Mouse (Mus musculus) cortical plate, adult 2 months (tissue): ENCODE measurements at regions not wholly inside any gene's neighbourhood (a gene's known extent, or its start where the extent isn't known, plus 50 kb on each side); places are given as distances from the start of the nearest gene placed in this dataset.

ENCODE experiments used
- H3K27ac ChIP-seq: fragments of 200-500 bp; 2 replicates; pipeline ENCODE4 v1.5.1; 2012; ENCODE audit warnings: low read length, control low read depth, inconsistent platforms; ENCODE audit not compliant: insufficient read depth
- H3K4me1 ChIP-seq: fragments of 200-500 bp; 2 replicates; pipeline ENCODE4 v1.6.1; 2011; ENCODE audit warnings: low read length; ENCODE audit not compliant: control insufficient read depth, insufficient read depth
- H3K4me3 ChIP-seq: fragments of 200-500 bp; 2 replicates; pipeline ENCODE4 v1.5.1; 2011; ENCODE audit warnings: mild to moderate bottlenecking, low read length, control low read depth; ENCODE audit not compliant: insufficient read depth
- CTCF ChIP-seq: fragments of 200-500 bp; IDR thresholded peaks from 2 replicates; pipeline ENCODE4 v1.5.1; 2011; ENCODE audit warnings: mild to moderate bottlenecking, control low read depth, low read length; ENCODE audit not compliant: insufficient read depth; ENCODE audit errors: extremely low read depth
- POLR2A ChIP-seq: fragments of 200-500 bp; IDR thresholded peaks from 2 replicates; pipeline ENCODE4 v1.6.1; 2011; ENCODE audit warnings: mild to moderate bottlenecking, low read length, control low read depth; ENCODE audit not compliant: insufficient read depth; ENCODE audit errors: extremely low read depth

DNA sequence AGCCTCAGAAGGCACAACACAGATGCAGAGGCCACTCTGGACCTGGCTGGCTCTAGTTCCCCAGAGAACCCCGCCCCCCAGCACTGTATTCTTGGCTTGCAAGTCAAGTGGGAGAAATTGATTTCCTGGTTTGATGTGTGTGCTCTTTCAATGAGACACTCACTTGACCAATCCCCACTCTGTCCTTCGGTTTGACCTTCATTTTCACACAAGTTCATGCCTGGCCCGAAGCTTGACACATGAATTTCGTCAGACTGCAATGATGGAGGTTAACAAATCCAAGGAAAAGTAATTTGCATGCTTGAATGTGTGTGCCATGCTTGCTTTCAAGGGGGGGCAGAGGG lies 333.4 kb upstream of the Mki67 start:
- H3K27ac ChIP-seq: no peak overlapping the region
- no peak for TF ChIP-seq CTCF
- H3K4me3 ChIP-seq: no peak overlapping the region
- peaks cover 5% of the 10 kb centered on the region for H3K4me1 ChIP-seq

DNA sequence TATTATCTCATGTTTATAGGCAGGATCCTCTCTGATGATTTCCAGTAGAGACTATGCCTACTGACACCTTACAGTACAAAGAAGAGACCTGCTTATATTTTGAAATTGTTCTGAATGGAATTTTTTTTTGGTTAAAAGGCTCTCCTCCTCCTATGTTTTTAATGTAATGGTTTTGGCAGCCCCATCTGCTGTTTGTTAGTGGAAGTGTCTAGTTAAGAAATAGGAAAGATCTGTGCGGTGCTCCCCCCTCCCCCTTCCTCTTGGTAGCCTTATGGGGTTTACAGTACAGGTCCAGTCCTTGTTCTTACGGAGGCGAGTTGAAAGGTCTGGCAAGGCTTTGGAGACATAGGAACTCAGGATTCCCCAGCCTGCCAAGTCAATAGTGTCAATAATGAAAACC lies 334.0 kb upstream of the Mki67 start:
- Histone ChIP-seq H3K4me3 (no peak overlapping the region), H3K4me1 (peaks cover 5% of the 10 kb centered on the region), H3K27ac (no peak overlapping the region)
- TF ChIP-seq CTCF (0 out of 2 replicates have a peak, but pooled peaks have one; percentile 4), POLR2A (no peak)

DNA sequence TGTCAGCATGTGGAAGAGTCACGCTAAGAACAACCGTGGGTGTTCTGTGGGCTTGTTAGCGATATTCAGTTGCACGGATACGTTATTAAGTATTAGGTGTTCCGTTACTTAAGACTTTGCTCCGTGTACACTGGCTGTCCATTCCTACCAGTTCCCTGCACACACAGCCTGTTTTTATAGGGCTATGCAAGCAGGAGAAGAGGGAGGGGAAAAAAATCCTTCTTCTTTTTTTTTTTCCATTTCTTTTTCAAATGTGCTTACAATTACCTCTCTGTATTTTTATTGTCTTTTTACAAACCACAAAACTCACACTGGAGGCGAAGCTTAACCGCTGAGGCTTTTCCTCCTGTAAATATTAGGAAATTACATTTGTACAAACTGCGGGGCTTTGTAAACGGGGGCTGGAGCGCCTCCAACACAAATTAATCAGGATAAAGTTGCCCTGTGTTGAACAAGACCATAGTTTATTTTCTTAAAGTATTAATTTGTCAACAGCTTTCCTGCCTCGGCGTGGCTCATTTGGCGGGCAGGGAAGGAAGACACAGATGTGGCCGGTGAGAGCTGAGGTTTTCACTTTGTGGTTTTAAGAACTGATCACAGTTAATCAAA lies 340.8 kb upstream of the Mki67 start:
- no peak for TF ChIP-seq CTCF
- TF ChIP-seq POLR2A: no peak
- Histone ChIP-seq H3K4me3 (no peak overlapping the region), H3K4me1 (no peaks in the 10 kb centered on the region), H3K27ac (no peak overlapping the region)

DNA sequence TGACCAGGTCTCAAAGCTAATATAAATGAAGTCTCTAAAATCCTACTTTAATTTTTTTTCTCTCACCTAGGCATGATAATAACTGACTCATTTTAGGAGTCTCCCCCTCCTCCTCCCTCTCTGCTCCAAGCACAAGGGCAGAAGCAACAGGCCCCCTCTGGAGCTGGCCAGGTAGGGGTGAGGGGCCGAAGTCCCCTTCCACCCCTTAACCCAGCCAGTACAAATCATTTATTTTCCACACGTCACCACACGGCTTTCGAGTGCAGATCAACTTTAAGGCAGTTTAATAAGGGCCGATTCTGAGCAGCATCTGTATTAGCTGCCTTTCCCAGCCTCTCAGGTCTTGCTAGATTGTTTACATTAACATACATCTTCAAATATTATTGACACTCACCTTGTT lies 342.2 kb upstream of the Mki67 start:
- TF ChIP-seq POLR2A (no peak), CTCF (no peak)
- Histone ChIP-seq H3K4me1 (no peaks in the 10 kb centered on the region), H3K27ac (no peak overlapping the region), H3K4me3 (no peak overlapping the region)

DNA sequence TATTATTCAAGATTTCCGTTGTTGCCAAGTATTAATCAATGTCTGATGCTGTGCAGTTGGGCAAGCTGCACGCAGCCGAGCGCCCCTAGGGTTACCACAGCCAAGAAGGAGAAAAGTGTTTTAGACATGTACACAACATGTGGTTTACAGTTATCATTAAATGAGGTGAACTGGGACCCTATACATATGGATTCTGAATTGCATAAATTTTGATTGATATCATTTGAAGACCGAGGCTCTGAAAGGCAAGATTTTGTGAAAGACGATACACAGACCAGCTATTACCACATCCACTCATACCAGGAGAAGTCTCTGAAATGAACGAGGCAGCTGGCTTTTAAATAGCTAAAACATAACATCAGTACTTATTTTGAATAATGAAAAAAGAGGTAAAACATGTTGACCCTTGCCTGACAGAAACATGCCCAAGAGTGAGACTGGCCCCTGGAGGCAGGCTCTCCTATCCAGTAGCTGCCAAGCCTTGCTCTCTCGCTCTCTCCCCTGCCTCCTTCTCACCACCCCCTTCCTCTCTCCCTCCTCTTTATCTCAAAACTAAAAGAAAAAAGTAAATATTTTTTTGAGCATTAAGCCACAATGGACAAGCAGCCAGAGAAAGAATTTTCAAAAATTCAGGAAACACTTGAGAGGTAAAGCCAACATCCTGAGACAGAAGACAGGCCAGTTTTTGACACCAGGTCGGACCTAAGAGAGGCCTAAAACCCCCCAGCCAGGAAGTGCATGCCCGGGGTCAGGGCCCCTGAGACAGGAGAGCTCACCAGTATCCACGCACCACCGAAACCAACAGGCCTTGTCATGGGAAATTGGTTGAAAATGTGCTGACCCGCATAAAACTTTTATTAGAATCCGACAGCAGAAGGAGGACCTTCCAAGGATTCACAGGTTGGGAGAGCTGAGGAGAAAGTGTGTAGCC lies 342.9 kb upstream of the Mki67 start:
- no peak for TF ChIP-seq CTCF
- no peak for TF ChIP-seq POLR2A
- no peak overlapping the region for H3K27ac ChIP-seq
- H3K4me1 ChIP-seq: no peaks in the 10 kb centered on the region
- no peak overlapping the region for H3K4me3 ChIP-seq

DNA sequence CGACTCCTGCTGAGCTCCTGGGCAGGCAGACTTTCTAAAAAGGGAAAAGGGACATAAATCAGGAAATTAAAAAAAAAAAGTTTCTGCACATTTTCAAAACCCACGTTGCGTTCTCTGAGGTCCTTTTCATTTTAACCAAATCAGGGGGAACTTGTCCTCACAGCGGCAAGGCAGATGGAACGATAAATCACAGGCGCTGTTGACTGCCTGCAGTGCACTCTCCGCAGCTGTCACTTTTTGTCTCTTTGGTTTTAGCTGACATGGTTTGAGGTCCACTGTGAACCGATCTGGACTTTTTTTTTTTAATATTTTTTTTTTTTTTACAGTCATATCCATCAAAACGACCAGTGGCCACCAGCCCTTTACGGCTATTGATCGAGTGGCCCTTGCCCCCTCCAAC lies 343.7 kb upstream of the Mki67 start:
- no peak overlapping the region for H3K27ac ChIP-seq
- TF ChIP-seq POLR2A (no peak), CTCF (no peak)
- no peak overlapping the region for H3K4me3 ChIP-seq
- no peaks in the 10 kb centered on the region for H3K4me1 ChIP-seq

DNA sequence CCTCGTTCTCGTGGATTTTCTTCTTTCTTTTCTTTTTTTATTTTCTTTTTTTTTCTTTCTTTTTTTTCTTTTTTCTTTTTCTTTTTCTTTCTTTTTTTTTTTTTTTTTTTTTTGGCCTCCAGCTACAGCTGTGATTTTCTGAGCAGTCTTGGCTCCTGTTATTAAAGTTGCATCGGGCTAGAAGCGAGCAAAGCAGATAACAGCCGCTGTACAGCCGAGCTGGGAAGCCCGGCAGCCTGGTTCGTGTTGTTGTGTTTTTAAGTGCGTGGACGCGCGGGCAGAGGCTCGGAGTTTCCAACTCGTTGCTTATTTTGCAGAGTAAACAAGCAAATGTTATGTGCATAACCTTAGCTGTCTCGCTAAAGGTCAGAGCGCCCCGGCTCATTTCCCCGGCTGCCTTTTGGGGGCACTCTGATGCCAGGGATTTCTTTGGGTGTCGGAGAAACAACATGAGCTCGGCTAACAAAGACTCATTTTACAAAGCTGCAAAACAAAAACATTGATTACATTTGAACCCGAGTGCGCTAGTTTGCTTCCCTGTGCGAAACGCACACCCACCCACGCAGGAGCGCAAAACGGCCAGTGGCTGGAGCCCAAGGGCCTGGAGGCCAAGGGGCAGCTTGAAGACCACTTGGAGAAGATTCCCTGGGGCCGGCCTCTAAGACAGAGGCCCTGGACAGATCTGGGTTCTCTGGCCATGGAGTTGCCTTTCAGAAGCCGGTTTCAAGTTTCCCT lies 344.3 kb upstream of the Mki67 start:
- Histone ChIP-seq H3K4me1 (no peaks in the 10 kb centered on the region), H3K4me3 (no peak overlapping the region), H3K27ac (no peak overlapping the region)
- peak; percentile 42 for TF ChIP-seq CTCF
- no peak for TF ChIP-seq POLR2A

DNA sequence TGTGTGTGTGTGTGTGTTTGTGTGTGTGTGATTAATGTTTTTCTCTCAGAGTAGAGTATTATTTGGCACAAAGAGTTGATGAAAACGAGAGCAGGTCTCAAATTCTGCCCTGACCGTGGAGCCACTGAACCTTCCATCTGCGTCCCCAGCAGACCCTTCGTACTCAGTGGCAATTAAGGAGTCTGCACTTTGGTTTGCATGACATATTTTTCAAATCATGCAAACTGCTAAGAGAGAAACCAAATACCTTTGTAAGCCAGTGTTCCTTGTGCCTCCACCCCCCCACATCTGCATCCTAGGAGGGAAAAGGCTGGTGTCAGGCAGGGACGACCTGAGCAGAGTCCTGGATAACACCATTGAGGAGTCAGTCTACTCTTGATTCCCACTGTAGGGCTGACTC lies 346.5 kb upstream of the Mki67 start:
- TF ChIP-seq CTCF (no peak), POLR2A (no peak)
- Histone ChIP-seq H3K4me1 (no peaks in the 10 kb centered on the region), H3K27ac (no peak overlapping the region), H3K4me3 (no peak overlapping the region)

DNA sequence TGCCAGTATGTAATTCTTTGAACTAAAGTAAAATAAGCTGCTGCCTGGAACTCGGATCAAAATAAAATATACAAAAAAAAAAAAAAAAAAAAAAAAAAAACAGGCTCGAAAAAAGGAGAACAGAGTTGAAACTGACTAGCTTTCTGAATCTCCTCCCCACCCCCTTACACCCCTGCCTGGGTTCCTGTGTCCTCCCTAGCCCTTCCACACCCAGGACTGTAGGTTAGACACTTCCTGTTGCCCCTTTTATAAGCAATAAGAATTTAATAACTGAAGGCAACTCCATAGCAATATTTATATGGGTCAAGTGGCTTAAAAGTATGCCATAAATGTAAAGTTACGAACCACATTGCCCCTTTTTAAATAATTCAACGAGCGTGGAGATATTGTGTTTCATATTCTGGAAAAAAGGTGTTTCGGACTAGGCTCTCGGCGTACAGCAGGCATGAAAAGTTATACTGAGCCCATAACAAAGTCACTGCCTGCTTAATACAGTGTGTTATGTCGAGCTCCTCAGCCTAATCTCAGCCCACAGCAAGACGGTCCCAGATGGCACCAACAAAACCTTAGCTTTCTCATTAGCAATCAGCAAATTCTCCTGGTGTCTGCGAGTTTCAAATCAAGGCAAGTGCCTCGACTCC lies 349.0 kb upstream of the Mki67 start:
- TF ChIP-seq POLR2A: no peak
- no peaks in the 10 kb centered on the region for H3K4me1 ChIP-seq
- H3K27ac ChIP-seq: no peak overlapping the region
- no peak overlapping the region for H3K4me3 ChIP-seq
